Mouse (Mus musculus) brain, embryonic 14.5 days (tissue): ENCODE results near the gene Bbs1.

ENCODE experiments used
- CTCF ChIP-seq: fragments of 200-500 bp; IDR thresholded peaks from 2 replicates; pipeline ENCODE4 v1.5.1; 2012; ENCODE audit warnings: inconsistent platforms, mild to moderate bottlenecking, moderate library complexity, borderline replicate concordance; ENCODE audit not compliant: insufficient read depth, insufficient read length; ENCODE audit errors: extremely low read depth
- POLR2A ChIP-seq: fragments of 200-500 bp; IDR thresholded peaks from 2 replicates; pipeline ENCODE4 v1.6.1; 2012; ENCODE audit warnings: mild to moderate bottlenecking, inconsistent platforms, borderline replicate concordance; ENCODE audit not compliant: poor library complexity, insufficient read depth, insufficient read length, severe bottlenecking; ENCODE audit errors: extremely low read depth

GRCm38 (mm10) chr19:4928781-4929180 is 22.4 kb upstream of the Bbs1 start:
- TF ChIP-seq POLR2A (no peak), CTCF (no peak)
